Mouse (Mus musculus) olfactory bulb, adult 2 months (tissue): ENCODE data around the gene Egr2. TPM values are rescaled to one million over a fixed set of nuclear protein-coding genes. Genes with fewer than 3 reads are reported as not detected.

Source experiments
- H3K27ac ChIP-seq: fragments of 200-500 bp; 2 replicates; pipeline ENCODE4 v1.5.1; 2012; ENCODE audit warnings: low read depth, low read length; ENCODE audit not compliant: insufficient read depth
- H3K4me1 ChIP-seq: fragments of 200-500 bp; 2 replicates; pipeline ENCODE4 v1.6.1; 2012; ENCODE audit warnings: low read length; ENCODE audit not compliant: control insufficient read depth, insufficient read depth
- H3K4me3 ChIP-seq: fragments of 200-500 bp; 2 replicates; pipeline ENCODE4 v1.5.1; 2012; ENCODE audit warnings: mild to moderate bottlenecking, low read depth, low read length, moderate library complexity; ENCODE audit not compliant: insufficient read depth
- CTCF ChIP-seq: fragments of 200-500 bp; IDR thresholded peaks from 2 replicates; pipeline ENCODE4 v1.5.1; 2012; ENCODE audit warnings: low read depth, mild to moderate bottlenecking, low read length, moderate library complexity; ENCODE audit not compliant: insufficient read depth
- POLR2A ChIP-seq: fragments of 200-500 bp; IDR thresholded peaks from 2 replicates; pipeline ENCODE4 v1.6.1; 2012; ENCODE audit warnings: mild to moderate bottlenecking, low read depth, low read length, moderate library complexity; ENCODE audit not compliant: insufficient read depth
- WGBS: fragments of 180-500 bp; shearing (Covaris S2); methylation state at CpG from one replicate; pipeline ENCODE4 v1.1.7; 2018; 5-methylcytosine and 5-hydroxymethylcytosine counted together
- polyA plus RNA-seq: library from polyadenylated mRNA; stranded (reverse); fragments of >200 nt; gene quantifications from 2 replicates; pipeline ENCODE4 v1.2.4, GENCODE M21; 2012; ENCODE audit warnings: low replicate concordance; ENCODE audit not compliant: missing spikeins, insufficient read depth, insufficient read length

Gene Egr2
- polyA plus RNA-seq, 1 experiment: not detected

DNA sequence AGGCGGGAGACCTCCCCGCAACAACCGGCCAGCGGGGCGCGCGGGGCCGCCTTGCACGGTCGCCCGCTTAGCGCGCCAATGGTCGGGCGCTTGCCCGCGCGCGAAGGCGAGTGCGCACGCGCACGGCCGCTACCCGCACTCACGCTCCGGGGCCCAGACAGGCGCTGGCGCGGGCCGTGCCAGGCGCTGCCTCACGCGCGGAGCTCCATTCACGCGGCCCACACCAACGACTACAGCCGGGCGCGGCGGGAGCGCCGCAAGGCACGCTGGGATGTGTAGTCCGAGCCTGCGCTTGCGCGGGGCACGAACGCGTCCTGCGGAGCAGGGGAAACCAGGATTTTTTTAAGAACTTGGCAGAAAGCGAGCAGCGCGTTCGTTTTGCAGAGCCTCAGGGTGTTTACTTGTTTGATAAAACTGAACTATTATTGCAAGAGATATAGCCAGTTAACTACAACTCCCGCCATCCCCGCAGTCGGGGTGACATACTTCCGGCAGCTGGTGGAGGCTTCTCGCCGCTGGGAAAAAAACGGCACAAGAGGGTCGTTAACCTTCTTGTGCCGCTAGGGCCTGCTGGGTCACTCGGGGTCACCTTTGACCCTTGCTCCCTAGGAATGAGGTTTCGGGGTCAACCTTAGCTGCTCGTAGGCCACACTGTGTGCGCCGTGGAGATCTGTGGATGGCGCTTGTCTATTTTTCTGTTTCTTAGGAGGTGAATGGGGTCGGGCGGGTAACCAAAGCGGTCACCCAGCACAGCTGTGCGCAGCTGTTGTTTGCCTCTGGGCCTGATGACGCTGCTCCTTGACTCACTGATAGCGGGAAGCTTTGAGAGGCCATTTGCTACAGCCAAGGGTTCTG is 13.8 kb downstream of the Egr2 start, which contains the start of gene Ado:
Gene Ado (minus strand): TSS at position 79 of the 855 bp plus-strand sequence.
- TF ChIP-seq CTCF: 0 out of 2 replicates have a peak, but pooled peaks have one; percentile 23
- TF ChIP-seq POLR2A: peak; percentile 52
- H3K27ac ChIP-seq: peak within 1 kb of the TSS; percentile 95
- peaks cover 10% of the 10 kb centered on the region for H3K4me1 ChIP-seq
- peak within 1 kb of the TSS; percentile 62 for H3K4me3 ChIP-seq
- WGBS: under 1% methylated on average over 79 of the region's 79 CpGs

DNA sequence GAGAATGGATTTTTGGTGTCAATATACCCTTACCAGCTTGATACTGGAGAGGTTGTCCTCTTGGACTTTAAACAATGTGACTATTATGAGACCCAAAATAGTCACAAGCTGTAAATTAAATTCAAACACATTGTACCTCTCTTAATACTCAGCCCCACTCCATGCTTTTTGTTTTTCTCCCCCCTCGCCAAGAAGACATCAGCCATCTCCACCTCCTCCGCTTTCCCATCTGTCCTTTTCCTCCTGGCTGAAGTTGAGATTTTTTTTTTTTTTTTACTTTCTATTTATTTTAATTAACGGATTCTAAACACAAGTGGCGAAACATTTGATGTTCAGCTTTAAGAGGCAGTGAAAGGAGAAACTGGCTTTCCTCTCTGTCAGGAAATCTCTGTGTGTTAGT is 22.8 kb downstream of the Egr2 start:
- no peak for TF ChIP-seq POLR2A
- TF ChIP-seq CTCF: no peak
- Histone ChIP-seq H3K27ac (no peak overlapping the region), H3K4me3 (no peak overlapping the region), H3K4me1 (peaks cover 2% of the 10 kb centered on the region; the same call in 1 of the 2 replicates)
- 69% methylated on average over 4 of the region's 4 CpGs for WGBS

DNA sequence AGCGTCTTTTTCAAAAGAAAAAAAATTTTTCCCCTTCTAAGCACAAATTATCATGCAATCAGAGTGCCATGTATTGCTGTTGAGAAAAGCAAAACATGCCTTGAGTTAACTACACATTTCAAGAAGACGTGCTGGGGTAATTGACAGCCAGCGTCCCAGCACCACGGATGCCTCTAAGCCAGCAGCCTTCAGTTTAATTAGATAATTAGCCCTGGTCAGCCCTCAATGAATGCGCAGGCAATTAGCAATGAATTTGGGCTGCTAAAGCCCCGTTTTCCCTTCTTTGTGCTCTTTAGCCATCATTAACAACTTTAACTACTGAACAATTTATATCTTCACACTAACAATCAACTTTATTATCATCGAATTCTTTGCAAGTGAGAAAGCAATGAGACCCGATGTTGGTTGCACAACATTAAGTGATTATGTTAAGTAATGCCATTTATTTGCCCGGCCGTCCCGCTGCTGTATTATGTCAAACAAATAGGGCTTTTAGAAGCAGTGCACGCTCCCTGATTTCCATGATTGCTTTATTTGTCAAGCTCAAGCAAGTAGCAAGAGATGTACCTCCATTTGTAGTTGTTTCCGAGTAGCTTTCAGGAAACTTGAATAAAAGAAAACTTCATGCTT is 24.6 kb downstream of the Egr2 start:
- Histone ChIP-seq H3K4me3 (no peak overlapping the region), H3K4me1 (peaks cover 2% of the 10 kb centered on the region; the same call in 1 of the 2 replicates), H3K27ac (no peak overlapping the region)
- WGBS: 25% methylated on average over 13 of the region's 13 CpGs
- no peak for TF ChIP-seq POLR2A
- TF ChIP-seq CTCF: no peak

DNA sequence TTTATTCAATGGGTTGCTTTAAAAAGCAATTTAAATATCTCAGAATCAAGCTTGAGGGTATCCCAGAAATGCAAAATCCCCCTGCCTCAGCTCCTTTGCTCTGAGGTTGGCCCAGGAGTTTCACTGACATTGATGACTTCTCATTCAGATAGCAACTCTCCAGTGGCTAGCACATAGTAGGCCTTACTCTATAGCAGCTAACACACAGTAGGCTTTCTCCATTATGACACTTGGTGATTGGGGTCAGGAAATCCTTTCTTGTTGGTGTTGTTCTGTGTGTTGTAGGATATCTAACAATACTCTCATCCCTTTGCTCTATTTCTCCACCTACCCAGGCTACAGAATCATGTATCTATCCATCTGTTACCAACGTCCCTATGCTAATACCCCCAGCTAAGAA is 25.9 kb downstream of the Egr2 start:
- 46% methylated on average over 1 of the region's 1 CpGs for WGBS
- Histone ChIP-seq H3K4me1 (peaks cover 2% of the 10 kb centered on the region; the same call in 1 of the 2 replicates), H3K27ac (no peak overlapping the region), H3K4me3 (no peak overlapping the region)
- TF ChIP-seq CTCF (no peak), POLR2A (no peak)

DNA sequence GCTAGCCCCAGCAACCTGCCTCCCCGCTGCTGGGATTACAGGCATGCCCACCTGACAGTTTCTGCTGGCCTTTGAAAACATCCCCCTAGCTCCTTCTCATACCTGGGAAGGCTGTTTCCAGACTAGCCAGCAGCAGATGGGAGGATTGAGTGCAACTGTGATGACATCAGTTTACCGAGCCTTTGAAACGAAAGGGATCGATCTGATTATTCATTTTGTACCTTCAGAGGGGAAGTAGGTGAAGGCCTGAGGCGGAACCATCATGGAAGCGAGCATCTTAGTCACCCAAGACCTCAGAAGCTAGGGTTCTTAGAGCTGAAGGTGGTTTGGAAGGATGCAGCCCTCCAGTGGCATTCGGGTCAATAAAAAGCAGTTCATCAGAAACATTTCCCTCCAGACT is 29.2 kb downstream of the Egr2 start:
- no peak overlapping the region for H3K27ac ChIP-seq
- H3K4me1 ChIP-seq: no peaks in the 10 kb centered on the region; the same call in 1 of the 2 replicates
- WGBS: 94% methylated on average over 7 of the region's 7 CpGs
- TF ChIP-seq POLR2A: no peak
- TF ChIP-seq CTCF: no peak
- no peak overlapping the region for H3K4me3 ChIP-seq

DNA sequence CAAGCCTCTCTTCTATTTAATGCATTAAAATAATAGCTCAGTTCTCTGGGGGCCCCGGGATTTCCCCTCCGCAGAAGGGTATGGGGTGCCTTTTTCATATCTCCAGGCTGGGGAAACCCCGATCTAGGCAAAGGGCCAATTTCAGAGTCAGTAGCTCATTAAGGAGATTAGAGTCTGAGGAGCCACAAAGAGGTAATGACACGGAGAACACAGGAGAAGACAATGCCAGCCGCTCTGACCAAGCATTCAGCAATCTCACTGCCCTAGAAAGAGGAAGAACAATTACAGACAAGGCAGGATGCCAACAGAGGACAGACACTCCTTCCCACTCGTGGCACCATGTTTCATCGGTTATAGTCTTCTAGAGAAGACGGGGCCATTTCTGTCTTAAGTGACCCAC is 30.8 kb downstream of the Egr2 start:
- no peaks in the 10 kb centered on the region; the same call in 1 of the 2 replicates for H3K4me1 ChIP-seq
- TF ChIP-seq CTCF (no peak), POLR2A (no peak)
- no peak overlapping the region for H3K27ac ChIP-seq
- no peak overlapping the region for H3K4me3 ChIP-seq
- 17% methylated on average over 8 of the region's 8 CpGs for WGBS

DNA sequence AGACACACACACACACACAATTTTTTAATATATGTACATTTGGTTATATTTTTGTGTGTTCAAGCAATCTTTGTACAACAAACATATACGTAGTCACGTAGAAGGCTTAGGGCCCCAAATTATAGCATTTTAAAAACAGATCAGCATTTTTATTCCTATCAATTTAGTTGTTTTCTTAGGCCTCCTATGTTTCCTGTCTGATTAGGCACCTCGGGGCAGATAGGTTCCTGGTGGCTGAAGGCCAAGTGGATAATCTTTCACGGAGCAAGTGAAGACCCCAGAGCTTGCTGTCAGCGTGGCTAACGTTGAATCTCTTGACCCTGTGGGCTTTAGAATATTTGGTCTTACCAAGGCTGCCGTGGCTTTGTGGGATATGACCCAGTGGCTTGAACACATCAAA is 34.3 kb downstream of the Egr2 start:
- 86% methylated on average over 7 of the region's 7 CpGs for WGBS
- TF ChIP-seq CTCF (no peak), POLR2A (no peak)
- Histone ChIP-seq H3K4me3 (no peak overlapping the region), H3K4me1 (no peaks in the 10 kb centered on the region; the same call in 1 of the 2 replicates), H3K27ac (no peak overlapping the region)

DNA sequence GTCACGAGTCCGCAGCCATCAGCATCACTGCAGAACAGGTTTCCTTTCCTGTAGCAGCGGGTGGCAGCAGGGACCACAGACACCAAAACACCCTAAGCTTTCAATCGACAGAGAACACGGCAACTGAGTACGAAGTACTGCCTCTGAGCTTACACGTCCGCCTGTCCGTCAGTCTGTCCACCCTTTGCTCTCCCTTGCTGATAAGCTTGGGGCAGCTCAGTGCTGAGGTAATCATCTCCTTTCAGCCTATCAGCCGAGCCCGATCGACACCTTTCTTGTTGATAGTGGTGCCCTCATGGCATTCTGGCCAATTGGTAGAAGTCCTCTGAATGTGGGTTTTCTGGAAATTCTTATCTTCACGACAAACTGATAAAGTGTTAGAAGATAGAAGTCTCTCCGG is 36.2 kb downstream of the Egr2 start:
- 92% methylated on average over 14 of the region's 14 CpGs for WGBS
- no peak for TF ChIP-seq CTCF
- no peak for TF ChIP-seq POLR2A
- Histone ChIP-seq H3K27ac (no peak overlapping the region), H3K4me3 (no peak overlapping the region), H3K4me1 (no peaks in the 10 kb centered on the region)

DNA sequence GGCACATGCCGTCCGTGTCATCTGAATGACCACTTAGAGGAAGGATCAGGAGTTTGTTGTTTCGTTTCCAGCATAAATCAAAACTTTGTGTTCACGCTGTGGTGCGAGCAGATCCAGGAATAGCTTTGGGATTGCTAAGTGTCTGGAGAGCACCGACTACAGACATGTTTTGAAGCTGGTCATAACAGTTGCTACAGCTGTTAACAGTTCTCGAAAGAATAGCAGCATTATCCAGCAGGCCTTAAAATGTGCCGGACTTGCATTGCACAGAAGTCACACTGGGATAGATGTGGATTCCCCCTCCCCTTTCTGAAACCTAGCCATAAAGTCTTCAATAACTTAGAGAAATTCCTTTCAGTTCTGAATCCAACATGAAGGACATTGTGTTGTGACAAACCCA is 38.0 kb downstream of the Egr2 start:
- TF ChIP-seq POLR2A (no peak), CTCF (no peak)
- H3K27ac ChIP-seq: no peak overlapping the region
- 68% methylated on average over 8 of the region's 8 CpGs for WGBS
- no peaks in the 10 kb centered on the region for H3K4me1 ChIP-seq
- no peak overlapping the region for H3K4me3 ChIP-seq
